Mouse (Mus musculus) C2C12 (cell line): ENCODE measurements around the gene Larp6.

ENCODE experiments used
- CEBPB ChIP-seq: IDR thresholded peaks from one replicate; pipeline ENCODE4 v1.6.1; 2011; ENCODE audit warnings: low read depth, mild to moderate bottlenecking, control low read depth, moderate library complexity
- CTCF ChIP-seq: IDR thresholded peaks from one replicate; pipeline ENCODE4 v1.5.1; 2011; ENCODE audit not compliant: control insufficient read depth, insufficient read depth, insufficient read length
- FOSL1 ChIP-seq: IDR thresholded peaks from one replicate; pipeline ENCODE4 v1.8.0; 2011; ENCODE audit warnings: mild to moderate bottlenecking, low read length; ENCODE audit not compliant: poor library complexity, insufficient read depth, severe bottlenecking
- MAX ChIP-seq: IDR thresholded peaks from one replicate; pipeline ENCODE4 v1.6.1; 2011; ENCODE audit warnings: mild to moderate bottlenecking, control low read depth
- MYOD1 ChIP-seq: IDR thresholded peaks from one replicate; pipeline ENCODE4 v1.6.1; 2011; ENCODE audit warnings: low read depth; ENCODE audit not compliant: control insufficient read depth, insufficient read length
- USF1 ChIP-seq: IDR thresholded peaks from one replicate; pipeline ENCODE4 v1.6.1; 2011; ENCODE audit warnings: low read depth, mild to moderate bottlenecking, control low read depth, moderate library complexity

DNA sequence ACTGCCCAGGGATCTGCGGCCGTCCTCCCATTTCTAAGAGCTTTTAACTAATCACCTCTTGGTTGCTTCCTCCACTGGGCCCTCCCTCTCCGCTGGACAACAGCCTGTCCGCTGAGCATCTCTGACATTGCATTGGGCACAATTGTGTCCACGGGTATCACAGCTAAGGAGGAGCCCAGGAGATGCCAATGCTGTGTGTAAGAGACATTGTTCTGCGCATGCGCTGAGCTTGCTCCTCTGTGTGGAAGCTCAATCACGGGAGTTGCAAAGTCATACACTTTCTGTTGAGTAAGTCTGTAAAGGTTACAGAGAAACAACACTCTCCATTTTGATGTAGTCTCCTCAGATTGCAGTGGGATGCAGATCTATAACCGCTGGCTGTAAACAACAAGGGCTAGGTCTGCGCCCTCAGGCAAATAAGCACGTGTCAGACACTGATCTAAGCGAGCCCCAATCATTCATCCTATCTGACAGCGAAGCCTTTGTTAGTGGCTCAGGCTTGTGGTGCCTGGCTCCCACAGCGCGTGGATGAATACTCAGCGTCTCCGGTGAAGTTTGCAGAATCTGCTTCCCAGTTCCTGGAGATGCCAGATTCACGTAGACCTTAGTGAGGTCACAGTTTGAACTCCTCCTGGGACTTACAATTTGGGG is 13.1 kb upstream of the Larp6 start:
- TF ChIP-seq CTCF (no peak), USF1 (no peak), CEBPB (no peak), MYOD1 (no peak), FOSL1 (no peak), MAX (no peak)
